Mouse (Mus musculus): ENCODE measurements around the gene Prdm10. TPM values are rescaled to one million over a fixed set of nuclear protein-coding genes. Genes with fewer than 3 reads are reported as not detected.
A peak's percentile ranks its signal among the peaks of the same experiment; 100 is the strongest.

The Prdm10 gene
- polyA plus RNA-seq, 1 experiment = 9.6 TPM

GRCm38 (mm10) chr9:31271221-31272015, 8.9 kb upstream of the Prdm10 start:
- Histone ChIP-seq H3K27ac (ENCODE audit: control insufficient read depth, insufficient read depth, low read depth, low read length, poor library complexity) (no peak overlapping the region), H3K4me3 (replicated peaks; ENCODE audit: control insufficient read depth, low read depth, low read length) (no peak overlapping the region), H3K4me1 (ENCODE audit: control insufficient read depth, insufficient read depth, low read length) (no peaks in the 10 kb centered on the region; the same call in 1 of the 2 replicates)
- 83% methylated on average over 8 of the region's 8 CpGs for WGBS
- no peak for TF ChIP-seq POLR2A (IDR thresholded peaks at IDR 0.05; ENCODE audit: borderline replicate concordance, control insufficient read depth, low read depth, low read length)
- no peak for TF ChIP-seq CTCF (IDR thresholded peaks at IDR 0.05; ENCODE audit: control insufficient read depth, insufficient read depth, low read length)

- peak overlapping the region; percentile 4; the same call in 1 of the 2 replicates for H3K27ac ChIP-seq (ENCODE audit: control insufficient read depth, insufficient read depth, low read depth, low read length, poor library complexity)
- TF ChIP-seq CTCF (IDR thresholded peaks at IDR 0.05; ENCODE audit: control insufficient read depth, insufficient read depth, low read length) = no peak
- no peak for TF ChIP-seq POLR2A (IDR thresholded peaks at IDR 0.05; ENCODE audit: borderline replicate concordance, control insufficient read depth, low read depth, low read length)
- WGBS = 66% methylated on average over 4 of the region's 4 CpGs
- H3K4me3 ChIP-seq (replicated peaks; ENCODE audit: control insufficient read depth, low read depth, low read length) = no peak overlapping the region
- no peaks in the 10 kb centered on the region; the same call in 1 of the 2 replicates for H3K4me1 ChIP-seq (ENCODE audit: control insufficient read depth, insufficient read depth, low read length)
Measured at GRCm38 (mm10) chr9:31272160-31272559, 8.2 kb upstream of the Prdm10 start.

- Histone ChIP-seq H3K27ac (ENCODE audit: control insufficient read depth, insufficient read depth, low read depth, low read length, poor library complexity) (no peak overlapping the region), H3K4me1 (ENCODE audit: control insufficient read depth, insufficient read depth, low read length) (no peaks in the 10 kb centered on the region), H3K4me3 (replicated peaks; ENCODE audit: control insufficient read depth, low read depth, low read length) (no peak overlapping the region)
- 89% methylated on average over 7 of the region's 7 CpGs for whole genome bisulfite sequencing
- TF ChIP-seq POLR2A (IDR thresholded peaks at IDR 0.05; ENCODE audit: borderline replicate concordance, control insufficient read depth, low read depth, low read length) (no peak), CTCF (IDR thresholded peaks at IDR 0.05; ENCODE audit: control insufficient read depth, insufficient read depth, low read length) (no peak)
Measured at GRCm38 (mm10) chr9:31278651-31279050, 1.7 kb upstream of the Prdm10 start.

GRCm38 (mm10) chr9:31279306-31279705, 1.0 kb upstream of the Prdm10 start:
- Histone ChIP-seq H3K4me3 (replicated peaks; ENCODE audit: control insufficient read depth, low read depth, low read length) (peak overlapping the region; percentile 88), H3K27ac (ENCODE audit: control insufficient read depth, insufficient read depth, low read depth, low read length, poor library complexity) (peak overlapping the region; percentile 98), H3K4me1 (ENCODE audit: control insufficient read depth, insufficient read depth, low read length) (no peaks in the 10 kb centered on the region)
- WGBS = 70% methylated on average over 2 of the region's 2 CpGs
- TF ChIP-seq CTCF (IDR thresholded peaks at IDR 0.05; ENCODE audit: control insufficient read depth, insufficient read depth, low read length) (no peak), POLR2A (IDR thresholded peaks at IDR 0.05; ENCODE audit: borderline replicate concordance, control insufficient read depth, low read depth, low read length) (no peak)

- Histone ChIP-seq H3K4me1 (ENCODE audit: control insufficient read depth, insufficient read depth, low read length) (no peaks in the 10 kb centered on the region), H3K4me3 (replicated peaks; ENCODE audit: control insufficient read depth, low read depth, low read length) (peak overlapping the region; percentile 88), H3K27ac (ENCODE audit: control insufficient read depth, insufficient read depth, low read depth, low read length, poor library complexity) (peak overlapping the region; percentile 98)
- WGBS = 0% methylated on average over 25 of the region's 25 CpGs
- TF ChIP-seq POLR2A (IDR thresholded peaks at IDR 0.05; ENCODE audit: borderline replicate concordance, control insufficient read depth, low read depth, low read length) (peak; percentile 87; the same call in 1 of the 2 replicates), CTCF (IDR thresholded peaks at IDR 0.05; ENCODE audit: control insufficient read depth, insufficient read depth, low read length) (no peak)
Measured at GRCm38 (mm10) chr9:31279885-31280365, 413 bp upstream of the Prdm10 start.

GRCm38 (mm10) chr9:31281011-31281662, 799 bp downstream of the Prdm10 start:
- no peak for TF ChIP-seq CTCF (IDR thresholded peaks at IDR 0.05; ENCODE audit: control insufficient read depth, insufficient read depth, low read length)
- TF ChIP-seq POLR2A (IDR thresholded peaks at IDR 0.05; ENCODE audit: borderline replicate concordance, control insufficient read depth, low read depth, low read length) = no peak; the same call in 1 of the 2 replicates
- H3K4me3 ChIP-seq (replicated peaks; ENCODE audit: control insufficient read depth, low read depth, low read length) = peak overlapping the region; percentile 88
- 1% methylated on average over 63 of the region's 63 CpGs for WGBS
- no peaks in the 10 kb centered on the region for H3K4me1 ChIP-seq (ENCODE audit: control insufficient read depth, insufficient read depth, low read length)
- peak overlapping the region; percentile 98 for H3K27ac ChIP-seq (ENCODE audit: control insufficient read depth, insufficient read depth, low read depth, low read length, poor library complexity)

GRCm38 (mm10) chr9:31281663-31282015, 1.3 kb downstream of the Prdm10 start:
- no peak for TF ChIP-seq CTCF (IDR thresholded peaks at IDR 0.05; ENCODE audit: control insufficient read depth, insufficient read depth, low read length)
- no peak for TF ChIP-seq POLR2A (IDR thresholded peaks at IDR 0.05; ENCODE audit: borderline replicate concordance, control insufficient read depth, low read depth, low read length)
- peak overlapping the region; percentile 3; the same call in 1 of the 2 replicates for H3K27ac ChIP-seq (ENCODE audit: control insufficient read depth, insufficient read depth, low read depth, low read length, poor library complexity)
- peak overlapping the region; percentile 88 for H3K4me3 ChIP-seq (replicated peaks; ENCODE audit: control insufficient read depth, low read depth, low read length)
- 5% methylated on average over 11 of the region's 11 CpGs for WGBS
- no peaks in the 10 kb centered on the region for H3K4me1 ChIP-seq (ENCODE audit: control insufficient read depth, insufficient read depth, low read length)

- Histone ChIP-seq H3K4me1 (ENCODE audit: control insufficient read depth, insufficient read depth, low read length) (no peaks in the 10 kb centered on the region), H3K27ac (ENCODE audit: control insufficient read depth, insufficient read depth, low read depth, low read length, poor library complexity) (no peak overlapping the region), H3K4me3 (replicated peaks; ENCODE audit: control insufficient read depth, low read depth, low read length) (no peak overlapping the region)
- 75% methylated on average over 4 of the region's 4 CpGs for WGBS
- TF ChIP-seq CTCF (IDR thresholded peaks at IDR 0.05; ENCODE audit: control insufficient read depth, insufficient read depth, low read length) (no peak), POLR2A (IDR thresholded peaks at IDR 0.05; ENCODE audit: borderline replicate concordance, control insufficient read depth, low read depth, low read length) (no peak)
Measured at GRCm38 (mm10) chr9:31282536-31282935, 2.2 kb downstream of the Prdm10 start.
